Mouse (Mus musculus): ENCODE results near the gene Shtn1. TPM values are rescaled to one million over a fixed set of nuclear protein-coding genes. Genes with fewer than 3 reads are reported as not detected.

The Shtn1 gene
- polyA plus RNA-seq, 1 experiment: 34.7 TPM

GRCm38 (mm10) chr19:59066115-59066514, 9.8 kb downstream of the Shtn1 start:
- Histone ChIP-seq H3K27ac (replicated peaks; ENCODE audit: low read depth, low read length) (no peak overlapping the region), H3K4me3 (ENCODE audit: insufficient read depth, low read depth, low read length) (no peak overlapping the region), H3K4me1 (ENCODE audit: control insufficient read depth, insufficient read depth, insufficient read length, low read length) (0 out of 2 replicates have a peak, but pooled peaks cover 4% of the 10 kb centered on the region)

GRCm38 (mm10) chr19:59064616-59065015, 11.3 kb downstream of the Shtn1 start:
- 0 out of 2 replicates have a peak, but pooled peaks cover 4% of the 10 kb centered on the region for H3K4me1 ChIP-seq (ENCODE audit: control insufficient read depth, insufficient read depth, insufficient read length, low read length)
- no peak overlapping the region for H3K27ac ChIP-seq (replicated peaks; ENCODE audit: low read depth, low read length)
- H3K4me3 ChIP-seq (ENCODE audit: insufficient read depth, low read depth, low read length): no peak overlapping the region

DNA sequence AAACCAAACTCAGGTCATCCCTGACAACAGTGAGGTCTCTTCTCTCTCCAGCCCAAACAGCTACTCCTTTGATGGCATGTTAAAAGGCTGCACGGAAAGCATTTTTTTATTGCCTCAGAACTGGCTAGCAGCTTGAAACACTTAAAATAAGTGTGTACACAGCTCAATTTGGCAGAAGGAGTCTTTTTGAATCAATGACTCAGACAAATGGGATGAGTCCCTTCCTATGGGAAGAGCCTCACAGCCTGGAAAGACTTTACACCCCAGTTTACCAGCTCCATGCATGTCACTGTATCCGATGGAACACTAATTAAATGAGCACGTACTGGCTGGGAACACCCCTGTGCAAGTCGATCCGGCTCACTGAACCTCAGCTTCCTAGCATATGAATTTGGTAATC, 12.3 kb downstream of the Shtn1 start:
- Histone ChIP-seq H3K27ac (replicated peaks; ENCODE audit: low read depth, low read length) (no peak overlapping the region), H3K4me1 (ENCODE audit: control insufficient read depth, insufficient read depth, insufficient read length, low read length) (0 out of 2 replicates have a peak, but pooled peaks cover 4% of the 10 kb centered on the region), H3K4me3 (ENCODE audit: insufficient read depth, low read depth, low read length) (no peak overlapping the region)

- H3K4me3 ChIP-seq (ENCODE audit: insufficient read depth, low read depth, low read length): no peak overlapping the region
- no peaks in the 10 kb centered on the region for H3K4me1 ChIP-seq (ENCODE audit: control insufficient read depth, insufficient read depth, insufficient read length, low read length)
- H3K27ac ChIP-seq (replicated peaks; ENCODE audit: low read depth, low read length): no peak overlapping the region
Measured at GRCm38 (mm10) chr19:59058105-59058504, 17.8 kb downstream of the Shtn1 start.

DNA sequence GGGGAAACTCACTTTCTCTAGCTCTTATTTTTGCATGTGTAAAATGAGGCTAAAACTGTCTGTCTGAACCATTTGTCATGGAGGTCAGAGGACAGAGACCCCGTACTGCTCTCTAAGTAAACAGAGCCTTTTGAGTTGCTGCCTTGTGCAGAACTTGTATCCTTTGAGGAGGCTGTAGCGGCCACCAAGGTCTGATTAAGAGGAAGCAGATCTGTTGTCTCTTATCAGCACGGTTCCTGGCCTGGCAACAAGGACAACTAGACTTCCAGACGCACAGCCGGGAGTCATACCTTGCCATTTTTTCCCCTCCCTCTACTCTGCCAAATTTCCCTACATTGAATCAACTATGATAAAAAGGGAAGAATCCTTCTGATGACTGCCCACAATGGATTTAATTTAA, 18.5 kb downstream of the Shtn1 start:
- no peak overlapping the region for H3K4me3 ChIP-seq (ENCODE audit: insufficient read depth, low read depth, low read length)
- no peaks in the 10 kb centered on the region for H3K4me1 ChIP-seq (ENCODE audit: control insufficient read depth, insufficient read depth, insufficient read length, low read length)
- no peak overlapping the region for H3K27ac ChIP-seq (replicated peaks; ENCODE audit: low read depth, low read length)

GRCm38 (mm10) chr19:59054632-59054951, 21.3 kb downstream of the Shtn1 start:
- Histone ChIP-seq H3K4me3 (ENCODE audit: insufficient read depth, low read depth, low read length) (no peak overlapping the region), H3K4me1 (ENCODE audit: control insufficient read depth, insufficient read depth, insufficient read length, low read length) (no peaks in the 10 kb centered on the region), H3K27ac (replicated peaks; ENCODE audit: low read depth, low read length) (no peak overlapping the region)

DNA sequence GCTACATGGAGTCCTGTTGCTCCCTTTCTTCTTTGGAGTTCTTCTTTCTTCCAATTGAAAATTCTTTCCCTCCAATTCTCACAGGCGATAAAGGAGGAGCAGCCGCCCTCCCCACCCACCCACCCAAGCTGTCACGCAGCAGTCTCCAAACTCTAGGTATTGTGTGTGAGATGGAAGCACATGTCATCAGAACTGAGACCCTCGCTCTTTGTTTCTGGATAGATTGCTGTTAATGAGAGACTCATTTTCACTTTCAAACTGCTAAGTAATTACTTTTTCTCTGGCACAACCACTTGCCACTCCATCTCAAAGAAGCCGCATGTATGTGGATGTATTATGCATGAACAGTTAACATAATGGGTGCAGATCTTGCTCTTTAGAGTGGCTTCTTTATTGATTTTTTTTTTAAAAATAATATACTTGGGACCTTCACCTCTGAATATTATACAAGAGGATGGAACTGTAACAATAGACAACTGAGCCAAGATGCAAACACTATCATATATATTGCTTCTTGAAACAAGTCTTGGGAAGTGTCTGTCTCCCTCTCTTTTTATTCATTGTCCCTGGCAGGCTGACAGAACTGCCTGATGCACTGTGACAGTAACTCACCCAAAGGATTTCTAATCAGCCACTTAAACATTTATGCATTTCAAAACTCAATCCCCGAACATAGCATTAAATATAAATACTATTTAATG, 21.8 kb downstream of the Shtn1 start:
- no peak overlapping the region for H3K4me3 ChIP-seq (ENCODE audit: insufficient read depth, low read depth, low read length)
- no peaks in the 10 kb centered on the region for H3K4me1 ChIP-seq (ENCODE audit: control insufficient read depth, insufficient read depth, insufficient read length, low read length)
- no peak overlapping the region for H3K27ac ChIP-seq (replicated peaks; ENCODE audit: low read depth, low read length)

- H3K4me1 ChIP-seq (ENCODE audit: control insufficient read depth, insufficient read depth, insufficient read length, low read length): no peaks in the 10 kb centered on the region
Measured at GRCm38 (mm10) chr19:59052783-59053490, 23.0 kb downstream of the Shtn1 start.

DNA sequence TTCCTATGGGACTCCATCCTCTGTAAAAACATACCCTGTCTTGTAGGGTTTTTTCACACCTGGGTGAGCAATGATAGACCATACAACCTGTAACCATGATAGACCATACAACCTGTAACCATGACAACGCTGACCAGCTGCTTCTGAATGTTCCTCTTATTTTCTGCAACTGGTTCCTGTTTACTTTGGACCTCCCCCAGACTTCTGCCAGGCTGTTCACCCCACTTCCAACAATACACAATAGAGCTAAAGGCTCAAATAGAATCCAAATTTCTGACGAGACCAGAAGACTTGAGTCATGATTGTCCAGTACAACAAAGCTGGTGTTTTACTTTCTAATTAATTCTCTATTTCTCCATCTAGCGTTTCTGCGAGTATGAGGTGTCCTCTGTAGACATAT, 23.8 kb downstream of the Shtn1 start:
- Histone ChIP-seq H3K27ac (replicated peaks; ENCODE audit: low read depth, low read length) (no peak overlapping the region), H3K4me1 (ENCODE audit: control insufficient read depth, insufficient read depth, insufficient read length, low read length) (no peaks in the 10 kb centered on the region), H3K4me3 (ENCODE audit: insufficient read depth, low read depth, low read length) (no peak overlapping the region)

More at GRCm38 (mm10) chr19:59052783-59053490, 23.0 kb downstream of the Shtn1 start:
- Histone ChIP-seq H3K4me3 (ENCODE audit: insufficient read depth, low read depth, low read length) (no peak overlapping the region), H3K27ac (replicated peaks; ENCODE audit: low read depth, low read length) (no peak overlapping the region)

GRCm38 (mm10) chr19:59051622-59052021, 24.3 kb downstream of the Shtn1 start:
- H3K4me3 ChIP-seq (ENCODE audit: insufficient read depth, low read depth, low read length): no peak overlapping the region
- no peak overlapping the region for H3K27ac ChIP-seq (replicated peaks; ENCODE audit: low read depth, low read length)
- H3K4me1 ChIP-seq (ENCODE audit: control insufficient read depth, insufficient read depth, insufficient read length, low read length): no peaks in the 10 kb centered on the region

DNA sequence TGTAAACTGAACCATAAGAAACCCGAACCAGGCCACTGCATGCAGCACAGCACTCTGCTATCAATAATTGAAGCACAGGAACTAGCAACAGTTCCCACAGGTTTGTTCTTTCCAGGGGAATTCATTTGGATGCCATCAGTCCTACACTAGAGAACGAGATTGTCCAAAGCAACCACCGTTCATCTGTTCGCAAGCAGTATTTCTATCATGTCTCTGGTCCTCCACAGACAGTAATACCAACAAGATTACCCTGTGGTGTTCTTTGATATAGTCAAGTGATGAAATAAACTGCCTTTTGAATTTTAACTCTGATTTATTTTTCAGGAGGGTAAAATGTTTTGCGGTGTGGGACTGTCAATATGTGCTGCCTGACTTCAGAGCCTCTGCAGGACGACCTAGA, 27.0 kb downstream of the Shtn1 start:
- Histone ChIP-seq H3K27ac (replicated peaks; ENCODE audit: low read depth, low read length) (no peak overlapping the region), H3K4me1 (ENCODE audit: control insufficient read depth, insufficient read depth, insufficient read length, low read length) (no peaks in the 10 kb centered on the region), H3K4me3 (ENCODE audit: insufficient read depth, low read depth, low read length) (no peak overlapping the region)

- no peak overlapping the region for H3K4me3 ChIP-seq (ENCODE audit: insufficient read depth, low read depth, low read length)
- no peak overlapping the region for H3K27ac ChIP-seq (replicated peaks; ENCODE audit: low read depth, low read length)
- no peaks in the 10 kb centered on the region for H3K4me1 ChIP-seq (ENCODE audit: control insufficient read depth, insufficient read depth, insufficient read length, low read length)
Measured at GRCm38 (mm10) chr19:59047511-59047910, 28.4 kb downstream of the Shtn1 start.

- no peak overlapping the region for H3K27ac ChIP-seq (replicated peaks; ENCODE audit: low read depth, low read length)
- no peak overlapping the region for H3K4me3 ChIP-seq (ENCODE audit: insufficient read depth, low read depth, low read length)
- no peaks in the 10 kb centered on the region for H3K4me1 ChIP-seq (ENCODE audit: control insufficient read depth, insufficient read depth, insufficient read length, low read length)
Measured at GRCm38 (mm10) chr19:59041086-59041485, 34.8 kb downstream of the Shtn1 start.

DNA sequence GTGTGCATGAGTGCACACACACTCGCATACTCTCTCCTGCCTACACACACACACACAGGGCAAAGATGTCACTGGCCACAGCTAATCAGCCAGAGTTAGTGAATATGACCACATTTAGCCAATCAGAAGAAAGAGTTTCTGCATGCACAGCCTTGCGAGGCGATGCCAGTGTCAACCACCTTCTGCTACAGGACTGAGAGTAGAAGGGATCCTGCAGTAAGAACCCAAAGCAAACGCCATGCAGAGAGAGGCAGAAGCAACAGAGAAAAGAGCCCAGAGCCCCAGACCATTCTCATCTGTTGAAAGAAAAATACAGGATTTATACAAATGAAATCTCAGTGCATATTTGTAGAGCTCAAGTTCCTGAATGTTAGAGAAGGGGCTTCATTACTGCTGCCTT, 37.1 kb downstream of the Shtn1 start:
- H3K27ac ChIP-seq (replicated peaks; ENCODE audit: low read depth, low read length): no peak overlapping the region
- no peaks in the 10 kb centered on the region for H3K4me1 ChIP-seq (ENCODE audit: control insufficient read depth, insufficient read depth, insufficient read length, low read length)
- H3K4me3 ChIP-seq (ENCODE audit: insufficient read depth, low read depth, low read length): no peak overlapping the region

- no peaks in the 10 kb centered on the region for H3K4me1 ChIP-seq (ENCODE audit: control insufficient read depth, insufficient read depth, insufficient read length, low read length)
- H3K4me3 ChIP-seq (ENCODE audit: insufficient read depth, low read depth, low read length): no peak overlapping the region
- no peak overlapping the region for H3K27ac ChIP-seq (replicated peaks; ENCODE audit: low read depth, low read length)
Measured at GRCm38 (mm10) chr19:59036811-59037210, 39.1 kb downstream of the Shtn1 start.

GRCm38 (mm10) chr19:59033241-59033640, 42.7 kb downstream of the Shtn1 start:
- H3K27ac ChIP-seq (replicated peaks; ENCODE audit: low read depth, low read length): no peak overlapping the region
- no peaks in the 10 kb centered on the region for H3K4me1 ChIP-seq (ENCODE audit: control insufficient read depth, insufficient read depth, insufficient read length, low read length)
- H3K4me3 ChIP-seq (ENCODE audit: insufficient read depth, low read depth, low read length): no peak overlapping the region

Measured in brown adipose tissue, adult 24 weeks (tissue).